Mouse (Mus musculus) megakaryocyte, adult 5-6 weeks (primary cell): ENCODE measurements around the gene Evi5. TPM values are rescaled to one million over a fixed set of nuclear protein-coding genes. Genes with fewer than 3 reads are reported as not detected.
A peak's percentile ranks its signal among the peaks of the same experiment; 100 is the strongest.

Experiments
- ATAC-seq: 2 replicates; pipeline ENCODE4 v1.8.0; 2016; ENCODE audit warnings: mild to moderate bottlenecking, inconsistent platforms; ENCODE audit not compliant: poor library complexity, severe bottlenecking
- total RNA-seq, 2 experiments: library from RNA; stranded (forward) in 1 of 2; stranded (reverse) in 1 of 2; fragments of 153-499, 151-499 nt in 1 of 2; fragments of 221-1000, 200-1000 nt in 1 of 2; gene quantifications; 2 replicates each; pipeline versions ENCODE4 v1.2.3 to v1.2.4; 2015 to 2017

Evi5 gene
- total RNA-seq, 2 experiments from 2014 or later = 43.8 to 53.0 TPM

DNA sequence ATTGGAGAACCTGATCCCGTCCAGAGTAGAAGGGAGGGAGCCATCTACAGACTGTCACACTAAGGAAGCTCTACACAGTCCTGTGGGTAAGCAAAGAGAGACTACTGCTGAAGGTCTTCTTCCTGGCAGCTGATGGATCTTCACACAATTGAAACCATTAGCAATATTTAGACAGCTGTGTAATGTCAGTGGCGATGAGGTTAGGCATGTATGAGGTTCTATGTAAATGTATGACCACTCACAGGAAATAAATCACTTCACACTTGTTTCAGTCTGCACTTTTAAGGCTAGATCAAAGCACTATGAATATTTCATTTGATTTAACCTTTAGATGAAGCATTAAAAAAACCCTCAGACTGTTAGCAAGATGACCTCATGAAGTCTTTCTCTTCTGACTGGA, 118.8 kb downstream of the Evi5 start:
- ATAC-seq = 0 out of 2 replicates have a peak, but pooled peaks have one; percentile 20

DNA sequence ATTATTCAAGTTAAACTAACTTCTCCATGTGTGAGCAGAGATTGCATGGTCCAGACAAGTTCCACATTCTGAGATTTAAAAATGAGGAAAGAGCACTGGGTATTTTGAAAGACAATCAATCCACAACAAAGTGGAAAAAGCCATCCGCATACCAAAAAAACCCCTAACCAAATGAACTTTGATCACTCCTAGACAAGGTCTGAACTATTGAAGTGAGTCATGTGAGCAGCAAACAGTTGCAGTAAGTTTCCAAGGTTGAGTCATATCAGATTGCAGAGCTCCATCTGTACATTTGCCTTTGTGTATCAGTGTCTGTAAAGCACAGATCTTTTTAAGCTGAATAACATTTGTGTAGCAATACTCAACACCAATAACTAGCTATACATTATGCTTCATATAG, 120.2 kb downstream of the Evi5 start:
- ATAC-seq = peak; percentile 17; the same call in 1 of the 2 replicates

DNA sequence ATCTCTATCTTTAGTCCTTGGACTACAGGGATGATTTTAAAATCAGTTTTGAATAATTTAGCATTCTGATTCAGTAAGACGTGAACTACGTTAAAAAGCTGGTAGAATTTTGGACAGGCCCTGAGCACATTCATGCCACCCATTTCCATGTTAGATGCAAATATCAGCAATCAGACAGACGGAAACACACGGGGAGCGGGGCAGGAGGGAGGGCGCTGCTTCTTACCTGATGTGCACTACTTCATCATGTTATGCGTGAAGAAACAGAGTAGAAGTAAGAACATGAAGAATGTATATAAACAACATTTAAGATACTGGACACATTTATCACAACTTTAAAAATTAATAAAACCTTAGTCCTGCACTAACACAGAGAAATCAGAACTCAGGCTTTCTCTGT, 121.3 kb downstream of the Evi5 start:
- ATAC-seq = no peak

DNA sequence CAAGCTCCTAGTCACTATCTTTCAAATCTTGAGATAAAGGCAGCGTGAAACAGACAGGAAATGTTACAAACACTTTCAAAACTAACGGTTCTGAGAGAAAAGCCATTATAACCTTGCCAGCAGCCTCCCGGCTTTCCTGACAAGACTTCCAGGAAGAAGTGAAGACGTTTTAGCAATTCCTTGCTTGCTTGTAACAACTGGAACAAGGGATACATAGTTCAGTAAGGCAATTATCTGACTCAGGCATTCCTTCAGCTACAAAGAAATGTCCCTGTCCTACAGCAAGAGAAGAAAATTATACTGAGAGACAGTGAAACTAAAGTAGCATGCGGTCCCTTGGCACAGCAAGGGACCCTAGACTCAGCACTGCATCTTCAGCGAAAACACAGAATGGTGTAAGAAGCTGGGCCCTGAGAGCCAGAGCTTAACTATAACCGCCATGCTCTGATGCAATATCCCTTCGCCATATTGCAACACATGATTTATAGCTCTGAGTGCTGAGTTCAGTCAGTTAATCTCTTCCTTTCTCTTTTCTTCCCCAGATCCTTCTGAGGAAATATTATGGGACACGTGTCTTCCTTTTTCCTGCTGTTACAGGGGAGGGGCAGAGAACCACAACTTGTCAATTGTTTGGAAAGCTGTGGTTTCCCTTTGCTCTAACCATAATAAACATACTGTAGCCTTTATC, 125.5 kb downstream of the Evi5 start:
- peak; percentile 95 for ATAC-seq

DNA sequence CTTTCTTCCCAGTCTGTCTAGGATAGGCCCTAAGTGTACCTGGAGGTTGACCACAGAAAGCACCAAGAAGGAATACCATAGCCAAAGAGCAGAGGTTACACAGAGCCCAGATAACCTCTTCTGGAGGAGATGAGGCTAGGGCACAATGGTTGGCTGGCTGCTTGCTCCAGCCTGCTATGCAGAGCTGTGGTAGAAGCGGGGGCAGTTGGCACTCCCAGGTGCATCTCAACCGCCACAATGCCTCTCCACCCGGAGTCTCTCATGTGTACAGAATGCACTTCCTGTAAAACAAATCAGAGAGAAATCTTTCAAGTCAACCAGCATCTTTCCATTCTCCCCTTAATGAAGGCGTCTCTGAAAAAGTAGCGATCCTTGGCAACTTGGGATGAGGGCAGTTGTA, 135.9 kb downstream of the Evi5 start:
- ATAC-seq = no peak

DNA sequence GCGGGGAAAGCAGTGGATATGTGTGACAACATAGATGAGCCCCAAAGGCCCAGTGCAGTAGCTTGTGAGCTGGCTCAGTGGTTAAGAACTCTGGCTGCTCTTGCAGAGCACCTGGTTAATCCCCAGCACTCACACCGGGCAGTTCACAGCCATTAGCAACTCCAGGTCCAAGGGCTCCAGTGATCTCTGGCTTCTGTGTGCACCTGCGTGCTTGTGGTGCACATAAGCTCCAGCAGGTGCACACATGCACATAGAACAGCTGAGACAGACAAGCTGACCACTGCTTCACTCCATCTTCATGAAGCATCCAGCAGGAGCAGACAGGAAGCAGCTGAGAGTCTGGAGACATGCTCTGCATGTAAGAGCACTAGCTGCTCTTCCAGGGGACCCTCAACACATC, 136.6 kb downstream of the Evi5 start:
- no peak for ATAC-seq

DNA sequence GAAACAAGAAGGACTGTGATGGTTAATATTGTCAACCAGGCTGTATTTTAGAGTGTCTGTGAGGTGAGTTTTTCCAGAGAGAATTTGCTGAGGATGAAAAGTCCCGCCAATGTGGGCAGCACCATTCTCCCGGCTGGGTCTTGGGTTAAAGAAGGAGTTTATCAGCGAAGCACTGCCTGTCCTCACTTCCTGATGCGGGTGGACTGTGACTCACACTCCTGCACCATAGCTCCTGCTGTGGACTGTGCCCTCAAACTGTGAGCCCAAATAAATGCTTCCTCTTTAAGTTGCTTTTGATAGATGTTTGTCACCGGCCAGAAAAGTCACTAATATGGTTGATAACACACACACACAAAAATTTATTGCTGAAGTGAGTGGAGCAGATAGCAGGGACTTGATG, 138.7 kb downstream of the Evi5 start:
- ATAC-seq = no peak

DNA sequence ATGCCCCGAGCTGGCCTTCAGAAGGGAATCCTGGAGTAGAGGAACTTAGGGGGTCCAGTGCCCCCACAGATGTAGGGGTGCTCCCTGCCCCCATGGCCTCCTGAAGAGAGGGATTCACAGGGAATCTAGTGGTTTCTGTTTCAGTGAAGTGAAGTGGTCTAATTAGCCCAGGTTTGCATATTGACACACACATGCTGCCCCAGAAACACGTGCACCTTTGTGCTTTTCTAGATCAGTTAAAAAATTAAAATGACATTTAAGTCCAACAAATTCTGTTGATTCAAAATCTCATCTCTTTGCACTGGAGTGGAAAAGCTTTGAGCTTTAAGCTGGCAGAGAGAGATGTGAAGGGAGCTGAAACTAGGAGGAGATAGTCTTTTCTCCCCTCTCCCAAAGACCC, 143.1 kb downstream of the Evi5 start:
- no peak for ATAC-seq

DNA sequence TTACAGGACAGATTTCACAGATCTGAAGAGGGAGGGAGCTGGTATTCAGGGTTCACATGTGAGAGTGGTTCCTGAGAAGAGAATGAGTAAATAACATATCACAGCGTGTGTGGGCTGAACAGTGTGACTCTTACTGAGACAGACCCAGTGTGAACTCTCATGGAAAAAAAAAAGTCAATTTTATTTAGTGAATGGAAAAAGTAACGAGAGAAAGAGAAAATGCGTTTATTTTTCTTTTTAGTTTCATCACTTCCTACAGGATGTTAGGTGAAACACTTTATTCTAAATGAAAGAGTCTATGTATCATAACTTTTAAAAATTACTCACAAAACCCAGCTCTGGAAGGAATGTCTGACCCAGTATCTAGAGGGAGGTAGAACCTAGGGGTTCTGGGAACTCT, 143.5 kb downstream of the Evi5 start:
- no peak for ATAC-seq

DNA sequence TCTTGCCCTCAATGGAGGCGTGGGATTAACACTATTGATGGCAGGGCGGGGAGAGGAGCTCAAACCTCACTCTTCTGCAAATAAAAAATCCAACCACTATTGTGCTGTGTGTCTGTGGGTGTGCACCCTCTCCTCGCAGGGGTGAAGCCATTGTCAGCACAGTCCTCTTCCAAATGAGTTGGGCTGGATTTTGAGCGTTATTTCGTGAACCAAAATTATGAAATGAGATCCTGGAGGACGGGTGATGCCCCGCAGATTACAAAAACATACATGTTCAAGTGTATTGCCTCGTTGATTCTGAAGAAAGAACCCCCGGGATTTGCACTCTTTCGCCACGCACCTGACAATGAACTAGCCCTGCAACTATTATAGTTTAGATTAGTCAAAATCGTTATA, 147.9 kb downstream of the Evi5 start:
- ATAC-seq = no peak

DNA sequence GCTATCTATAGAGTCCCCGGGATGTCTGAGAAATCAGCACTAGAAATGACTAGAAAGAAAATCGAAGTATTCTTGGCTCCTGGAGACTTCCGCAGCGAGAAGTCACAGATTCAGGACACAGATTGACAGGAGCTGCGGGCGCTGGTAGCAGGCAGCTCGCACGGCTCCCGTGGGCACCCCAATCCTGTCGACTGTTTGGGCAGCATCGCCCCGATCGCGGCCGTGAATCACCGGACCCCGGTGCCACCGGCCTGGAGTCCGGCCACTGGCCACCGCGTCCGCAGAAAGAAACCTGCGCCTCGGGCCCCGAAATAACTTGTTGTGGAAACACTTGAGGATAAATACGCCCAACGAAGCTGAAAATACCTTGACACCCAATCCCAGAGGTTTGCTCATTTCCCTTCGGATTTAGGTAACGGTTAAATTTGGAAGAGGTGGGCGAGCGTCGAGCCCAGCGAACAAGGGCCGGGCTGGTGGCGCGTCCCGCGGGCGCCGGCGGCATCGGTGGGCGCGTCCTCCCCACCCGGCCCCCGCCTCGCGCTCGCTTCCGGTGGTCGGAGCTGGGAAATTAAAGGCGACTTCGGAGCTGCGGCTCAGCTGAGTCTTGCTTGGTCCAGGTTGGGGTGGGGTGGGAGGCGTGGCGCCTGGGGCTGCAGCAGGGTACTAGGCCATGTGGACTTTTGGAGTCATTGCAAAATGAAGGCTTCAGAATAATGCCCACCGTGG, 148.5 kb downstream of the Evi5 start:
- ATAC-seq = no peak

DNA sequence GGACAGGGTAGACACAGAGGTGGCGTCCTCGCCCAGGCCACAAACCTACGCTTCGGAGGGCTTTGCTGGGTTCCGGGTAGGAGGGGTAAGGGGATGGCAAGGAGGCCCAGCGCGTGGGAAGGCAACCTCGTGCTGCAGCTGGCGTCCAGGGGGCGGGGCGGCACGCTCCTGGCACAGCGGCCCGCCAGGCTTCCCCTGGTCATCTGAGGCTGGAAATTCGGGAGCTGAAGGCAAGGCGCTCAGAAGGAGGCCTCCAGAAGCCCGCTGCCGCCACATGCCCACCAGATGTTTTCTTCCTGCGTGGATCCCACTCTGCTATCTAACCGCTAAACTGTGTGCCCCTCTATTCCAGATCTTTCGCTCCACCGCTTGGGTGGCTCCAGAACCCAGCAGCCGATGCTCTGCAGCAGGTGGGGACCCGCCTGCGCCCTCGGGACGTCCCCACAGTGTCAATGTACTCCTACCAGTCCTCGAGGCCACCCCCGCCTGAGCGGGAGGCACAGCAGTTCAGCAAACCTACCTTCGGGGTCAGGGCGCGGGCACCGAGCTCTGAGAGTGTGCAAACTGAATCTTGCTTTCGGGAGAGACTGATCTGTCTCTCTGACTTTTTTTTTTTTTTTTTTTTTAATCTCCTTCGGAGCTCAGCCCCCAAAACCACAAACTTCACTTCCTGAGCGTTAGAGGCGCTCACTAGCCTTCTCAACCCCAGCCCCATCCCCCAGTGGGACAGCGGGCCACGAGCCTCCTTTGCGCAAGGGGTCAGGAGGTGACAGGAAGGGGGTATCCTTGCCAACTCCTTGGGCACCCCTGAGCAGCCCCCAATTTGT, 149.3 kb downstream of the Evi5 start, which contains the start of gene Gfi1:
Gene Gfi1, minus strand, starts transcription at position 602 of the 827 bp plus-strand sequence.
- peak; percentile 50 for ATAC-seq

DNA sequence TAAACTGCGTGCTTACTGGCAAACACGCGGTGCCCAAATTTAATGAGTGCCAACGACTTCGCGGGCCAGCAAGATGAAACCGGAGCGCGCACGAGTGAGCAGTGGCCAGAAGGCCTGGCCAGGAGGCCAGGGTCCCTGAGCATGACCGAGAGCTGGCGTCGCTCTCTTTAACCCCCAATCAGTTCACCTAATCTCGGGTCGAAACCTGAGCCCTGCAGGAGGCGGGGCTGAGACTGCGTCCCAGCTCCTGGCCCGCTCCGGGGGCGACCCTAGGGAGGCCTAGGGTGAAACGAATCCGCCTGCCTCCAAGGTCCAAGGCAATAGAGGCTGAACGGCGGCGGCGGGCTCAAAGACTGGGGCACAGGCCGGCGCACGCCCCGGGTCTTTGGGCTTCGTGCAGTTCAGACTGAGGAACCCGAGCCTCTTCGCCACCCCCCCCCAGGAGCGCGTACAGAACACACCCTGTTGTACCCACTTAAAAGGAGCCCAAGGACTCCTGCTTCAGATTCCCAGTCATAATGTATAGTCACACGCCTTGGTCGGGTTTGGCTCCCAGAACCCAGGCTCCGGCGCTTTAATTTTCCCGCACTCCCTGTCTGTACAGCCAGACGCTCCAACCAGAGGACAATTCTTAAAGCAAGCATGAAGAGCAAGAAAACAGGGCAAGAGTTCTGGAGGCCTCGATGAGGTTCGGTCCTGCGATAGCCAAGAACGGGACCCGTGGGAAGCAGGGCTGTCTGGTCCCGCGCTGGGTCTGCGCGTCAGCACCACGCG, 150.1 kb downstream of the Evi5 start:
- ATAC-seq = peak; percentile 4; the same call in 1 of the 2 replicates

DNA sequence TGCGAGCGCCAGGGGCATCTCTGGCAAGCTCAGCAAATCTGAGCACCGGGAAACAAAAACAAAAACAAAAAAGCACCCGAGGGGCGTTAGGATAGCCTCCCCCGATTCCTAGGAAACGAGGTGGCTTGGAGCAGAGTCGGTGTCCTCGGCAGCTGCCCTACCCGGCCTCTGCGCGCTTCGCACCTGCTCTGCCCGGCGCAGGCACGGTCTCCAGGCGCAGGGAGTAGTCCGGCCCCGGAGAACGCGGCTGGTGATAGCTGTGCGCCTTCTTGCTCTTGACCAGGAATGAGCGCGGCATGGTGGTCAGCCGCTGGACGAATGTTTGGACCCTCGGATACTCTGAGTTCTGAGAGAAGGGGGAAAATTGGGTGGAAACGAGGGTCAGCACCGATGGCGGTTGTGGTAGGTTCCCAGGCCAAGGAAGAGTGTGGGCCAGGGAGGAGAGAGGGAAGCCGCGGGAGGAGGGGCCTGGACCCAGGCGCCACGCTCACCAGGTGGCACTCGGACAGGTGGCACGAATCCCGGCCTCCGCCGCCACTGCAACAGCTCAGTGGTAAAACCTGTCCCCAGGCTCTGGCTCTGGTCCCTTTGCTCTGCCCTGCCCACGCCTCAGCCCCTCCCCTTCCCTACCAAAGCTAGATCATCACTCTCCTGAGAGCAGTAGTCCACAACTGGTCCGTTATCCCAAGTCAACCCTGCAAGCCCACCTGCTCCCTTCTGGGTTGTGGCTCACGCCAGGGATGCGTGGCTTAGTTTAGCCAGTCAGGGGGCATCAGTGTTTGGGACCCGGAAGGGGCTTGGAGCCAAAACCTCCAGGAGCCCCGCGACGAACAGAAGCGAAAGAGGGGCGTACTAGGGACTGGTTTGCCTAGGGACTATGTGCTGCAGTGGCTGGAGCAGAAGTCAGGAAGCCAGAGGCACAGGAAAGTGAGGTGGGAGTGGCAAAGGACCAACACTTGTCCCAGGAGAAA, 151.1 kb downstream of the Evi5 start:
- ATAC-seq = peak; percentile 26

DNA sequence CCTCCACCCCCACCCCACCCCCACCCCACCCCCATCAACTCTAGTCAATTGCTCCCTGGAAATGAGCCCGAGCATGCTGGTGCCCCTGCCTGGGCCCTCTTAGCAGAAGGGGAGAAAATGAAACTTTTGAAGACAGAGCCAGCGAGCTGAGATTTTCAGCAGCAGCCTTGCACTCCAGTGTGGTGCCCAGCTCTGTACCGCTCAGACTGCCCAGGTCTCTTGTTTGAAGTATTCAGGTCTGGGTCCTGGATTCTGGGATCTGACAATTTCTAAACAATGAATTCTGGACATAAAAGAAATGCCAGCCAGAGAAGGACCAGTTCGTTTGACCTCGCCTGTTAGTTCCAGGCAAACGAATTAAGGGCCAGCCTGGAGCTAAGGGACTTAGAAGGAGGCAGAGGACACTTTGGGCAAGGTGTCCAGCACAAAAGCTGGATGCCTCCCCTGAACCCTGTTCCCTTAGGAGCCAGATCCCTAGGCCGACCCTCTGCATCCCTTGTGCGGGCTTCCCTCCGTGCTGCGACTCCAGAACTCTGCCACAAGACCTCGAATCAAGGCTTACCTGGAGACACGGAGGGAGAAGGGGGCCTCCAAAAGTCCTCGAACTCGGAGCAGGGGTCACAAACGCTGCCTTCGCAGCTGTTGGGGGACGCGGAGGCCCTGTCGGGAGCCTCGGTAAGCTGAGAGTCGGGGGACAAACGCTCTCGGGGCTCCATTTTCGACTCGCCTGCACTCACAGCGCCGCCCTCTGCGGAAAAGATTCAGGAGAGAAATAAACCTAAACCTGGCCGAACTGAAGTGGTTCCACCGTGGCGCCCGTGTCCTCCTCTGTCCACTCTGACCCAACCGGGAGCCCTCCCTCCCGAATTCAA, 152.0 kb downstream of the Evi5 start:
- ATAC-seq = no peak

DNA sequence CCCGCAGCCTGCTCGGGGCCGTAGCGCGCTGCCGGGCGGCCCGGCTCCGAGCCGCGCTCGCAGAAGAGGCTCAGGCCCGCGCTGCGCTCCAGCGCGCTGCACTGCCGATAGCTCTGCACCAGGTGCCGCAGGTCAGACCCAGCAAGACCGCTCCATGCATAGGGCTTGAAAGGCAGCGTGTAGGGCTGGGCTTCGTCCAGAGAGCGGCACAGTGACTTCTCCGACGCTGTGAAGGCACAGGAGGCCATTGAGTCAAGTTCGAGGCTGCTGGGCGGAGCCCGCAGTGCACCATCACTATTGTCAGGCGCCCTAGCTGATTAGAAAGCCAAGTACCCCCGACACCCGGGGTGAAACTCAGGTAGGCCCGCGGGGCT, 153.3 kb downstream of the Evi5 start:
- ATAC-seq = no peak

DNA sequence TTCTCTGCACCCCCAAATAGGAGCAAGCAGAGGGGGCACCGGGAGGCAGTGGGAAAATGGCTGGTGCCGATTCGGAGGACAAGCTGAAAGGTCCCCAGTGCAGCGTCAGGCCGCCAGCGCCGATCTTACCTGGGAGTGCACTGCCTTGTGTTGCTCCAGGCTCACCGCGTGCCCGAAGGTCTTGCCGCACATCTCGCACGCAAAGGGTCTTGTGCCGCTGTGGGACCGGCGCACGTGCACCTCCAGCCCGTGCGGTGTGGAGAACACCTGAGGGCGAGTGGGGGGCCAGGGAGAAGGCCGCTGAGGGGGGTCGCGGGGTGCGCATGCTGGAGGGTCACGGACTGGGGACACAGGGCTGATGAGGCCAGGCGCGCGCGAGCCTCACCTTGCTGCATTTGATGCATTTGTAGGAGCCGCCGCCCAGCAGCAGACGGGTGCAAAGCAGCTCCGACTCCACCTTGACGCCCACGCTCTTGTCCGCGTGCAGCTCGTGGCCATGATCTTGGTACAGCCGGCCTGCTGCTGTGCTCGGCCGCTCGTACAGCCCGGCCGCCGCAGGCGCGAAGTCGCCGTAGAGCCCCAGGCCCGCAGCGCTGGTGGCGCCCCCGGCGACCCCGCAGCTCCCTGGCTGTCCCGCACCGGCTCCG, 153.8 kb downstream of the Evi5 start:
- no peak for ATAC-seq

DNA sequence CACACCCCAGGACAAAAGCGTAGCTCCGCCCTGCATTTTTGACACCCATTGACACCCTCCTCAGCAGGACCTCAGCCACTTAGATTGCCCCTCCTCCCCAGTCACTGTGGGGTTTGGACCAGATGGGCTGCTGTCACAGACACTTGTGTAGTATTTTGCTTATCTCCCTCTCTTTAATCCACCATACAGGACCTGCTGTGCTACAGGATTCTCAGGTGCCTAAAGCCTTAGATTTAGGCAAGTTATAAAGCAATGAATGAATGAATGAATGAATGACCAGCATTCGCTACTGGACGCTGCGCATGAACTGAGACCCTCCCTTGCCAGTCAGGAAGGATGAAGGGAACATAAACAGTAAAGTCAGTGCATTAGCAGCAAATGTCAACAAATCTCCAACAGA, 154.4 kb downstream of the Evi5 start:
- ATAC-seq = no peak
